Mouse (Mus musculus) spleen, adult 2 months (tissue): ENCODE measurements around the gene Ppfibp1.

Experiments used
- CTCF ChIP-seq: fragments of 200-500 bp; IDR thresholded peaks from 2 replicates; pipeline ENCODE4 v1.5.1; 2011; ENCODE audit warnings: mild to moderate bottlenecking, inconsistent platforms; ENCODE audit not compliant: insufficient read depth, insufficient read length, insufficient replicate concordance; ENCODE audit errors: extremely low read depth
- POLR2A ChIP-seq: fragments of 200-500 bp; IDR thresholded peaks from 2 replicates; pipeline ENCODE4 v1.6.1; 2011; ENCODE audit warnings: low read depth, low read length, inconsistent platforms

DNA sequence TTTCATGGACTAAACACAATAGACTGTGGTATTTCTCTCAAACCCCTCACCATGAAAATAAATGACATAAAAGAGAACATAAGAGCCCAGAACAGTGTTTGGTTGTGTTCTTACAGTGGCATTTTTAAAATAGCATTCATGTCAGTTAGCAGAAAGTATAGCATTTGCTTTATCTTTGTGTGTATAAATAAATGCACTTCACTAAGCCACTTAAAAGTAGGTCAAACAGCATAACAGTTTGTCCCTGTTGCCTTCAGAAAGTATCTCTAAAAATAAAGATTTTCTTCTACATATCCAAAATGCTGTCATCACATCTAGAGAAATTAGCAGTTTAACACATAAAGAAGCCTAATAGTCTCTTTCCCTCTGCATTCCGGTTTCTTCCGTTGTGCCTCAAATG is 30.9 kb upstream of the Ppfibp1 start:
- no peak for TF ChIP-seq CTCF
- no peak for TF ChIP-seq POLR2A
